Mouse (Mus musculus): ENCODE results near the gene Slc5a6.

DNA sequence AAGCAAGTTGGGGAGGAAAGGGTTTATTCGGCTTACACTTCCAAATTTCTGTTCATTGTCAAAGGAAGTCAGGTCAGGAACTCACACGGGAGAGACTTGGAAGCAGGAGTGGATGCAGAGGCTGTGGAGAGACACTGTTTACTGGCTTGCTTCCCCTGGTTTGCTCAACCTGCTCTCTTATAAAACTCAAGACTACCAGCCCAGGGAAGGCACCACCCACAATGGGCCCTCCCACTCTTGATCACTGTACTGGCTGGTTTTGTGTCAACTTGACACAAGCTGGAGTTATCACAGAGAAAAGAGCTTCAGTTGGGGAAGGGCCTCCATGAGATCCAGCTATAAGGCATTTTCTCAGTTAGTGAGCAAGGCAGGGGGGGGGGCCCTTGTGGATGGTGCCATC is 22.3 kb upstream of the Slc5a6 start:
- no peak for TF ChIP-seq CTCF (IDR thresholded peaks at IDR 0.05; ENCODE audit: insufficient read depth, low read depth, low read length)
- TF ChIP-seq POLR2A (IDR thresholded peaks at IDR 0.05; ENCODE audit: insufficient read depth, low read depth, low read length), result no peak

All from olfactory bulb, adult 2 months (tissue).